Mouse (Mus musculus) limb, embryonic 15.5 days (tissue): ENCODE data around the gene Pced1a. TPM values are rescaled to one million over a fixed set of nuclear protein-coding genes. Genes with fewer than 3 reads are reported as not detected.
"Not testable (repeated sequence)": the region's sequence is repeated elsewhere in the genome, so short reads cannot be mapped to it uniquely, and the experiment has no call there.

Source experiments
- ATAC-seq: fragments of 200-750 bp; cut with Nextera tagmentation; 2 replicates; pipeline ENCODE4 v1.8.0; 2017; ENCODE audit warnings: low read depth, moderate TSS enrichment; ENCODE audit not compliant: insufficient number of reproducible peaks, low FRiP score, low TSS enrichment
- H3K27ac ChIP-seq: fragments of 300-500 bp; sonication (generic); 2 replicates; pipeline ENCODE4 v1.5.1; 2015; ENCODE audit warnings: moderate library complexity, mild to moderate bottlenecking, inconsistent platforms
- H3K27me3 ChIP-seq: fragments of 300-500 bp; sonication (generic); 2 replicates; pipeline ENCODE4 v1.6.1; 2015; ENCODE audit warnings: inconsistent platforms
- H3K36me3 ChIP-seq: fragments of 300-500 bp; sonication (generic); 2 replicates; pipeline ENCODE4 v1.6.1; 2015; ENCODE audit warnings: inconsistent platforms
- H3K4me1 ChIP-seq: fragments of 300-500 bp; sonication (generic); 2 replicates; pipeline ENCODE4 v1.6.1; 2015; ENCODE audit warnings: inconsistent platforms
- H3K4me2 ChIP-seq: fragments of 300-500 bp; sonication (generic); 2 replicates; pipeline ENCODE4 v1.6.1; 2015; ENCODE audit warnings: mild to moderate bottlenecking, inconsistent platforms
- H3K4me3 ChIP-seq: fragments of 300-500 bp; sonication (generic); 2 replicates; pipeline ENCODE4 v1.5.1; 2015; ENCODE audit warnings: mild to moderate bottlenecking, inconsistent platforms
- H3K9ac ChIP-seq: fragments of 300-500 bp; sonication (generic); 2 replicates; pipeline ENCODE4 v1.6.1; 2015; ENCODE audit warnings: inconsistent platforms
- H3K9me3 ChIP-seq: fragments of 300-500 bp; sonication (generic); 2 replicates; pipeline ENCODE4 v1.6.1; 2016; ENCODE audit warnings: inconsistent platforms
- WGBS: fragments of 180-500 bp; shearing (Covaris S2); methylation state at CpG from one replicate; pipeline ENCODE4 v1.1.7; 2015; 5-methylcytosine and 5-hydroxymethylcytosine counted together
- polyA plus RNA-seq: library from polyadenylated mRNA; unstranded; fragments of >200 nt; fragmentation: Nextera tagmentation; extraction: Ambion mirVana; gene quantifications from 2 replicates; pipeline ENCODE4 v1.2.1, GENCODE M21; 2015

Pced1a gene
- polyA plus RNA-seq, 1 experiment from 2014 or later, result 17.2 TPM

DNA sequence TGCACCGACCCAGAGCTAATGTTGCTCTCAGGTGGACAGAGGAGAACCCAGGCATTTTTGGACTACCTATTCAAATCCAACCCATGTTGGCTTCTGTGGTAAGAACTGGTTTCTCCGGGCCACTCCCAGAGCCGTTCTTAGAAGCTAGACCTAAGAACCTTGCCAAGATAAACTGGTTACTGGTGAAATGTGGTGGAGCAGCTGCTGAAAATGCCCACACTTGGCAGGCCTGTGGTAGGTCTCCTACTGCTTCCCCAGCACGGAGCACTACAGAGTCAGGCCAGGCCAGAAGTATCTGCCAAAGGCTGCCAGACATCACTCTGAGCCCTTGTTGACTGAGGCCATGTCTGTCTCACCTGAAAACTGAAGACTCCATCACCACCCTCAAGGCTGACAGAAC lies 49.5 kb downstream of the Pced1a start:
- no peak overlapping the region for H3K9ac ChIP-seq
- H3K36me3 ChIP-seq, result no peaks in the 10 kb centered on the region
- H3K27me3 ChIP-seq, result no peaks in the 10 kb centered on the region
- WGBS, result 48% methylated on average over 4 of the region's 4 CpGs
- H3K27ac ChIP-seq, result no peak overlapping the region
- 0 out of 2 replicates have a peak overlapping the region, but pooled peaks have one; percentile 3 for H3K4me2 ChIP-seq
- no peaks in the 10 kb centered on the region for H3K4me1 ChIP-seq
- H3K9me3 ChIP-seq, result no peaks in the 10 kb centered on the region
- ATAC-seq, result peak; percentile 63; the same call in 1 of the 2 replicates
- no peak overlapping the region for H3K4me3 ChIP-seq

DNA sequence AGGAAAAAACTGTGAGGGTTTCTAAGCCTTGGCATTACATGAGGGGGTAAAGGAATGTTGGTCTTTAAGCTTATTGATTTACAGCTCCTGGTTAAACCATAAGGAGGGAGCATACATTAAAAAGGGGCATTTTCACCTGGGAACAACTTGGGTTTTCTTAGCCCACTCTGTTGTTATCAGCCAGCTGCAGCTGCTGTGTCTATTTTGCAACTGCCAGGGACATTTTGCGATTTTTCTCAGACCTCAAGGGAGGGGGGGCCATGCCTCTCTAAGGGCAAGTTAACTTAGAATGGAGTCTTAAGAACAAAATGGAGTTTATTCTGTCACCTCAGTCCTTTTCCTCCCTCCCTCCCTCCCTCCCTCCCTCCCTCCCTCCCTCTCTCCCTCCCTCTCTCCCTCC lies 51.5 kb downstream of the Pced1a start:
- H3K36me3 ChIP-seq, H3K4me2 ChIP-seq, H3K4me1 ChIP-seq, H3K4me3 ChIP-seq, H3K9ac ChIP-seq, H3K27ac ChIP-seq, H3K9me3 ChIP-seq, H3K27me3 ChIP-seq, ATAC-seq: not testable (repeated sequence)
- 34% methylated on average over 1 of the region's 1 CpGs for WGBS

DNA sequence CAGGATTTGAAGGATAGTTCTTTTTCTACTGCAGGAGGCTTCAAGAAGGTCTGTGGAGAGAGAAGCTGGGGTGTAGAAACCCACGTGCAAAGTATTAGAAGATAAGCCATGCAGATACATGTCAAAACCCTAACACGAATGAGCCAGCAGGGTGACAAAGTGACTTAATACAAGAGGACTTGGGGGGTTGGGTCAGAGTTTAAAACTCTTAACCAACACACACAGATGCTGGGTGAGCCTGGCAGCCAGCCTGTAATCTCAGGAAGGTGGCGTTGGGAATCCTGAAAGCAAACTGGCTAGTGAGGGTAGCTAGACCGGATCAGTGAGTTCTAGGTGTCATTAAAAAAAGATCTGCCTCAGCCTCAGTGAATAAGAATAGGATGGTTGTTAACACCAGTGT lies 57.1 kb downstream of the Pced1a start:
- H3K4me2 ChIP-seq, result no peak overlapping the region
- no peak for ATAC-seq
- no peak overlapping the region for H3K27ac ChIP-seq
- peaks cover 8% of the 10 kb centered on the region for H3K4me1 ChIP-seq
- no peaks in the 10 kb centered on the region for H3K9me3 ChIP-seq
- 58% methylated on average over 4 of the region's 4 CpGs for WGBS
- H3K36me3 ChIP-seq, result no peaks in the 10 kb centered on the region
- no peak overlapping the region for H3K9ac ChIP-seq
- H3K27me3 ChIP-seq, result peaks cover 36% of the 10 kb centered on the region
- H3K4me3 ChIP-seq, result no peak overlapping the region

Other genes with a start within 250 kb of the Pced1a start
- 535 and 561 TPM in 2 replicates for gene Snrpb, start 245.3 kb downstream of the Pced1a start, polyA plus RNA-seq
- gene Tmc2, start 229.5 kb downstream of the Pced1a start, polyA plus RNA-seq, result not detected in 2 replicates
- gene Nop56, start 150.3 kb downstream of the Pced1a start, polyA plus RNA-seq, result 252 and 261 TPM in 2 replicates
- gene Idh3b, start 140.2 kb downstream of the Pced1a start, polyA plus RNA-seq, result 144 and 154 TPM in 2 replicates
- gene Ebf4, start 129.5 kb downstream of the Pced1a start, polyA plus RNA-seq, result 2.6 and 2.8 TPM in 2 replicates
- 145 and 151 TPM in 2 replicates for gene Cpxm1, start 27.1 kb downstream of the Pced1a start, polyA plus RNA-seq
- gene Gm28372, start 19.5 kb downstream of the Pced1a start, polyA plus RNA-seq, result not detected in 2 replicates
- gene 1700020A23Rik, start 19.4 kb downstream of the Pced1a start, polyA plus RNA-seq, result 0.37 TPM in 1 of 2 replicates, not detected in the other
- gene Tmem239, start 18.2 kb downstream of the Pced1a start, polyA plus RNA-seq, result 0.14 and 0.15 TPM in 2 replicates
- 94.2 and 106 TPM in 2 replicates for gene Vps16, start 362 bp downstream of the Pced1a start, polyA plus RNA-seq
- 86.6 and 106 TPM in 2 replicates for gene Ptpra, start 25.6 kb upstream of the Pced1a start, polyA plus RNA-seq
- gene Mrps26, start 139.0 kb upstream of the Pced1a start, polyA plus RNA-seq, result 93.6 and 101 TPM in 2 replicates
- gene Oxt, start 151.5 kb upstream of the Pced1a start, polyA plus RNA-seq, result not detected in 2 replicates
- gene Avp, start 157.9 kb upstream of the Pced1a start, polyA plus RNA-seq, result not detected in 2 replicates
- 13.2 and 14.1 TPM in 2 replicates for gene Fastkd5, start 205.3 kb upstream of the Pced1a start, polyA plus RNA-seq
- 10.8 and 11.0 TPM in 2 replicates for gene Ubox5, start 205.3 kb upstream of the Pced1a start, polyA plus RNA-seq
- gene Lzts3, start 218.1 kb upstream of the Pced1a start, polyA plus RNA-seq, result 4.0 and 4.5 TPM in 2 replicates
- 69.6 and 71.7 TPM in 2 replicates for gene Ddrgk1, start 240.0 kb upstream of the Pced1a start, polyA plus RNA-seq
- 90.9 and 99.1 TPM in 2 replicates for gene Itpa, start 242.9 kb upstream of the Pced1a start, polyA plus RNA-seq